Mouse (Mus musculus) brain, embryonic 18.5 days (tissue): ENCODE results near the gene Olfr77.

ENCODE experiments used
- DNase-seq: peaks from one replicate; pipeline ENCODE4 v3.0.0-alpha.2; 2012; ENCODE audit warnings: low read depth, low spot score

Gene Olfr77

DNA sequence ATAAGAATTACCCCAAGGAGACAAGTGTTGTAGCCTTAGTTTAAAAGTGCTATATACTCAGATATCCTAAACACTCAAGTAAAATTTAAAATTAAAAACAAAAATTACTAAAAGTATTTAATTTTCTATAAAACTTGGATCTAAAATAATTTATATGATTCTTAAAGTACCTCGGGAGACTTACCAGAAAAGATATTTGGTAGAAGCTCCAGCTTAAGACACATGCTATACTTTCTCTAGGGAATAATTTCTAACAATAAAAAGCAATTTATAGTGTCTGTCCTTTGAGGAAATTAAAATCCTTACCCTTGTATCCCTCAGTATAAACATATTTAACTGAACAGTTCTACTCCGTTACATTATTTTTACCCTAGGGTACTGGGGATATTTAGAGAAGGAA lies at the start of gene Olfr77:
Gene Olfr77, plus strand, starts transcription at position 301 of the 400 bp plus-strand sequence.
- no peak for DNase-seq

DNA sequence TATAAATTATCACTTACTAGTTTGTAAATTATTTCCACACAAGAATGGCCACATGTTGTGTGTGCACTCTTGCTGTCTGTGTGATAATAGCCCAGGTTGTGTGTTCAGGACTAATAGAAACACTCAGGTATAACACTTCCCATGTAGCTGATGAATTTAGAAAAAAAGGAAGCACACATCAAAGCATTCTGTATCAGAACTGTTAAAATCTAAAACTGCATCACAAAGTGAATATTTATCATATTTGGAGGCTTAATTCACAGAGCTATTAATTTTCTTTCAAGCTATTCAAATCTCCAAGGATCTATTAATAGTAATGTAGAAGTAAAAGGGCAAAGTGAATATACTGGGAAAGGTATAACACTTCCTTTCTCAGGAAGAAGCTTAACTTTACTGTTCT lies 28.8 kb upstream of the Olfr77 start, which contains the start of gene Olfr862:
Gene Olfr862, minus strand, starts transcription at position 101 of the 400 bp plus-strand sequence.
- no peak for DNase-seq

DNA sequence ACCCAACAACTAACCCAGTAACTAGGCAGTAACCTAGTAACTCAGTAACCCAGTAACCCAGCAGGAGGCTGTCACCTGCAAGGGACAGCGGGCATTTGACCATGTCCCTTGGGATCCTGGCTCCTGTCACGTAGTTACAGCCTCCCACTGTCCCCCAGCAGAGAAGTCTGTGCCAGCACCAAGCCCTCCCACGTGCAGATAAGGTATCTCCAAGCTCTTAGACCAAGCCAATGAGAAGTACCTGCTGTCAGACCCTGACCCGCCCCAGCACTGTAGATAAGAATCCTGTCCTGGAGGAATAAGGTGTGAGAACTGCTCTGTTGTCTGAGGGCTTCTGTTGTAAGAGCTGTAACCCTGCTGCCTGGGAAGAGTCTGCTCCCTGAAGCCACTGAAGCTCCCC lies 5.5 kb upstream of the Olfr77 start:
- no peak for DNase-seq
